Mouse (Mus musculus) right cerebral cortex, postnatal 36 days (tissue): ENCODE results near the gene Chd5.

Experiments
- DNase-seq, 2 experiments: peaks; one replicate each; pipeline ENCODE4 v3.0.0; 2022; ENCODE audit warnings: low spot score in 2 of 2, mixed read lengths in 1 of 2

Gene Chd5

GRCm38 (mm10) chr4:152353886-152354637, 15.6 kb downstream of the Chd5 start:
- no peak for DNase-seq

GRCm38 (mm10) chr4:152355672-152356071, 17.2 kb downstream of the Chd5 start:
- no peak for DNase-seq

GRCm38 (mm10) chr4:152359700-152360099, 21.2 kb downstream of the Chd5 start:
- no peak for DNase-seq

- DNase-seq: no peak
These were observed 22.4 kb downstream of the Chd5 start for GRCm38 (mm10) chr4:152360855-152361254.

GRCm38 (mm10) chr4:152362180-152362579, 23.7 kb downstream of the Chd5 start:
- no peak for DNase-seq

GRCm38 (mm10) chr4:152365228-152365627, 26.8 kb downstream of the Chd5 start:
- DNase-seq: no peak

- no peak for DNase-seq
These were observed 44.2 kb downstream of the Chd5 start for GRCm38 (mm10) chr4:152382528-152383252.

GRCm38 (mm10) chr4:152385644-152386043, 47.2 kb downstream of the Chd5 start:
- no peak for DNase-seq

- DNase-seq: no peak
These were observed 53.7 kb downstream of the Chd5 start for GRCm38 (mm10) chr4:152392192-152392591.

GRCm38 (mm10) chr4:152392627-152393026, 54.2 kb downstream of the Chd5 start:
- DNase-seq: no peak

- no peak for DNase-seq
These were observed 60.5 kb downstream of the Chd5 start for GRCm38 (mm10) chr4:152398926-152399325.

- no peak for DNase-seq
These were observed 66.7 kb downstream of the Chd5 start for GRCm38 (mm10) chr4:152405143-152405542.

GRCm38 (mm10) chr4:152405671-152406201, 67.3 kb downstream of the Chd5 start:
- DNase-seq: no peak

GRCm38 (mm10) chr4:152406531-152406930, 68.1 kb downstream of the Chd5 start:
- DNase-seq: no peak

GRCm38 (mm10) chr4:152410961-152411360, 72.5 kb downstream of the Chd5 start:
- DNase-seq: no peak

GRCm38 (mm10) chr4:152412524-152413080, 74.2 kb downstream of the Chd5 start:
- no peak for DNase-seq

- no peak for DNase-seq
These were observed 80.0 kb downstream of the Chd5 start for GRCm38 (mm10) chr4:152418229-152419060.

GRCm38 (mm10) chr4:152423576-152423975, 85.1 kb downstream of the Chd5 start:
- DNase-seq: no peak

- no peak for DNase-seq
These were observed 85.9 kb downstream of the Chd5 start for GRCm38 (mm10) chr4:152424341-152424740.

GRCm38 (mm10) chr4:152424922-152425321, 86.5 kb downstream of the Chd5 start:
- DNase-seq: no peak

GRCm38 (mm10) chr4:152428259-152428658, 89.8 kb downstream of the Chd5 start:
- DNase-seq: no peak

- DNase-seq: no peak
These were observed 93.9 kb downstream of the Chd5 start for GRCm38 (mm10) chr4:152432308-152432707.
